Mouse (Mus musculus) hindbrain, embryonic 14.5 days (tissue): ENCODE measurements around the gene Med26. TPM values are rescaled to one million over a fixed set of nuclear protein-coding genes. Genes with fewer than 3 reads are reported as not detected.
A peak's percentile ranks its signal among the peaks of the same experiment; 100 is the strongest.

Source experiments
- ATAC-seq: fragments of 200-750 bp; cut with Nextera tagmentation; 2 replicates; pipeline ENCODE4 v1.8.0; 2017; ENCODE audit warnings: moderate number of reproducible peaks, mild to moderate bottlenecking, moderate TSS enrichment, moderate library complexity; ENCODE audit not compliant: low FRiP score
- DNase-seq: peaks from one replicate; pipeline ENCODE4 v3.0.0-alpha.2; 2015; ENCODE audit warnings: low spot score
- H3K27ac ChIP-seq: fragments of 300-500 bp; sonication (generic); 2 replicates; pipeline ENCODE4 v1.5.1; 2014; ENCODE audit warnings: mild to moderate bottlenecking, moderate library complexity
- H3K27me3 ChIP-seq: fragments of 300-500 bp; sonication (generic); 2 replicates; pipeline ENCODE4 v1.6.1; 2014; ENCODE audit warnings: mild to moderate bottlenecking, low read length, mixed read lengths; ENCODE audit not compliant: control insufficient read depth, insufficient read depth
- H3K36me3 ChIP-seq: fragments of 300-500 bp; sonication (generic); replicated peaks from 2 replicates; pipeline ENCODE4 v1.6.1; 2014; ENCODE audit not compliant: control insufficient read depth, insufficient read depth
- H3K4me1 ChIP-seq: fragments of 300-500 bp; sonication (generic); replicated peaks from 2 replicates; pipeline ENCODE4 v1.6.1; 2014; ENCODE audit warnings: antibody characterized with exemption, low read length, mixed read lengths; ENCODE audit not compliant: control insufficient read depth, insufficient read depth
- H3K4me2 ChIP-seq: fragments of 300-500 bp; sonication (generic); replicated peaks from 2 replicates; pipeline ENCODE4 v1.6.1; 2014; ENCODE audit warnings: mild to moderate bottlenecking, moderate library complexity
- H3K4me3 ChIP-seq: fragments of 300-500 bp; sonication (generic); replicated peaks from 2 replicates; pipeline ENCODE4 v1.5.1; 2014; ENCODE audit warnings: mild to moderate bottlenecking, low read length
- H3K9ac ChIP-seq: fragments of 300-500 bp; sonication (generic); 2 replicates; pipeline ENCODE4 v1.6.1; 2014
- H3K9me3 ChIP-seq: fragments of 300-500 bp; sonication (generic); 2 replicates; pipeline ENCODE4 v1.6.1; 2016; ENCODE audit warnings: low read length; ENCODE audit not compliant: control insufficient read depth
- WGBS: fragments of 180-500 bp; shearing (Covaris S2); extraction: QIAGEN DNeasy Blood & Tissue Kit; methylation state at CpG from one replicate; pipeline ENCODE4 v1.1.7; 2014; 5-methylcytosine and 5-hydroxymethylcytosine counted together
- polyA plus RNA-seq: library from polyadenylated mRNA; unstranded; fragments of >200 nt; fragmentation: Nextera tagmentation; extraction: Ambion mirVana; gene quantifications from 2 replicates; pipeline ENCODE4 v1.2.1, GENCODE M21; 2014

Med26 gene
- polyA plus RNA-seq, 1 experiment from 2014 or later = 13.4 TPM

DNA sequence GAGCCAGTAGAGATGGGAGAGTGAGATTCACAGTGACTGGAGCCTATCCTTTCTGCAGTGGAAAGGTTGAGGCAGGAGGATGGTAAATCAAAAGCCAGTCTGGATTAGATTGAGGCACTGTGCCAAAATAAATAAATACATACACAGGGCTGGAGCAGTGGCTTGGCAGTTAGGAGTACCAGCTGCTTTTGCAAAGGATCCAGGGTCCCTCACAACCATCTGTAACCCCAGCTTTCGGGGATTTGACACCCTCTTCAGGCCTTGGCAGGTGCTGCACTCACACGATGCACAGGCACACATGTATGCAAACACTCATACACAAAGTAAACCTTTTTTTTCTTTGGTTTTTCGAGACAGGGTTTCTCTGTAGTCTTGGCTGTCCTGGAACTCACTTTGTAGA is 29.2 kb upstream of the Med26 start:
- WGBS = 89% methylated on average over 3 of the region's 3 CpGs
- H3K27ac ChIP-seq = no peak overlapping the region
- H3K4me1 ChIP-seq = peaks cover 15% of the 10 kb centered on the region
- no peak overlapping the region for H3K9ac ChIP-seq
- H3K4me2 ChIP-seq = no peak overlapping the region
- no peaks in the 10 kb centered on the region for H3K27me3 ChIP-seq
- H3K9me3 ChIP-seq = no peaks in the 10 kb centered on the region
- no peak for DNase-seq
- H3K4me3 ChIP-seq = no peak overlapping the region
- peaks cover 11% of the 10 kb centered on the region; the same call in 1 of the 2 replicates for H3K36me3 ChIP-seq
- no peak for ATAC-seq

DNA sequence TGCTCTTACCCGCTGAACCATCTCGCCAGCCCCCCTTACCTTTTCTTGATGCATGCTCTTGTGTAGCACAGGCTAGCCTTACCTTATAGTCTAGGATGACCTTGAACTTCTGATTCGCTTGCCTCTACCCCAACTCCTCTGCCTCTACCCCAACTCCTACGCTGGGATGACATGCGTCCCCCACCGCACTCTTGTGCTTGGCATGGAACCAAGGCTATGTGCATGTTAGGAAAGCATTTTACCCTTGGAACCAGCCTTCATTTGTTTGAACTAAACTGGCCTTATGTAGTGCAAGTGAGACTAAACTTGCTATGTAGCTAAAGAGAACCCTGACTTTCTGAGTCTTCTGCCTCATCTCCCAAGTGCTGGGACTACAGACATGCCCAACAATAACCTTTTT is 27.8 kb upstream of the Med26 start:
- Histone ChIP-seq H3K9ac (no peak overlapping the region), H3K4me3 (no peak overlapping the region), H3K9me3 (no peaks in the 10 kb centered on the region), H3K4me2 (no peak overlapping the region), H3K27me3 (no peaks in the 10 kb centered on the region), H3K36me3 (peaks cover 7% of the 10 kb centered on the region; the same call in 1 of the 2 replicates), H3K4me1 (peaks cover 16% of the 10 kb centered on the region), H3K27ac (no peak overlapping the region)
- no peak for DNase-seq
- whole genome bisulfite sequencing = 95% methylated on average over 6 of the region's 6 CpGs
- no peak for ATAC-seq

GRCm38 (mm10) chr8:72573450-72573849 is 25.4 kb upstream of the Med26 start:
- Histone ChIP-seq H3K27ac (no peak overlapping the region), H3K36me3 (peaks cover 6% of the 10 kb centered on the region), H3K9ac (no peak overlapping the region), H3K27me3 (no peaks in the 10 kb centered on the region), H3K9me3 (no peaks in the 10 kb centered on the region), H3K4me3 (peak overlapping the region; percentile 56; the same call in 1 of the 2 replicates), H3K4me2 (peak overlapping the region; percentile 85), H3K4me1 (peaks cover 23% of the 10 kb centered on the region)
- WGBS = 86% methylated on average over 6 of the region's 6 CpGs
- no peak for ATAC-seq
- DNase-seq = no peak

- H3K9ac ChIP-seq = peak overlapping the region; percentile 65
- ATAC-seq (no peak), DNase-seq (no peak)
- WGBS = 5% methylated on average over 10 of the region's 10 CpGs
- H3K4me3 ChIP-seq = peak overlapping the region; percentile 56
- H3K36me3 ChIP-seq = peaks cover 15% of the 10 kb centered on the region
- H3K4me1 ChIP-seq = peaks cover 23% of the 10 kb centered on the region
- H3K27me3 ChIP-seq = no peaks in the 10 kb centered on the region
- no peak overlapping the region for H3K27ac ChIP-seq
- peak overlapping the region; percentile 85 for H3K4me2 ChIP-seq
- H3K9me3 ChIP-seq = no peaks in the 10 kb centered on the region
Observed at GRCm38 (mm10) chr8:72572507-72572906, 24.4 kb upstream of the Med26 start.

DNA sequence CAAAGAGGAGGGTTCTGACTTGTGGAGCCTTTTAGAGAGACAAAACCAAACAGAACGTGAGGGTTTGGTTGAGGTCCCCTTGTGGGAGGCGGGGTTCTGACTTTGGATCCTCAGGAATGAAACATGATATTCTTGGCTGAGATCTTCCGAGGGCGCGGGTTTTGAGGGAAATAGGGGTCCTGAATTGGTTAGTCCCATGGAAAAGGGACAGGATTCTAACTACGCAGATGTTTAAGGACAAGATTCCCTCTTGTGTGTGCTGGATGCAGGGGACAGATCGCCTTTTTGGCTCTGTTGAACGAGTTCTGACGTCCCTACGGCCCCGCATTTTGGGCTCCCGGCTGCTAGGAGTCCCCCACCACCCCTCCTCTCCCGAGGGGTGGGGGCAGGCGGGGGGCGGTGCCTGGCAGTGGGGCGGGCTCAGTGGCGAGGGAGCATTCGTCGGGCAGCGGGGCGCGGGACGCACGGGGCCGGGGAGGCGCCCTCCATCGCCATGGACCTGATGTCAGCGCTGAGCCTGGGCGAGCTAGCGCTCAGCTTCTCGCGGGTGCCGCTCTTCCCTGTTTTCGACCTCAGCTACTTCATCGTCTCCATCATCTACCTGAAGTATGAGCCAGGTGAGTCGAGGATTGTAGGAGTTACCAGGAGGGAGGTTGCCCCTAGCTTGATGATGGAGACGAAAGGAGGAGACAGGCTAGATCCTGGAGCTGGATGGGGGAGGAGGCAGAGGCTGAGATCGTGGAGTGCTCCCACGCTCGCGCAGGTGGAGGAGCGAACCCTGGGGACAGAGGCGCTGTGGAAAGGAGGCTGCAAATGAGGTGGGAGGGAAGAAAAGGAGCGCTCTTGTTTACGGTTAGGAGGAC is 23.8 kb upstream of the Med26 start, which contains the start of gene Tmem38a:
Gene Tmem38a (plus strand): TSS at position 445 of the 863 bp plus-strand sequence.
- H3K4me2 ChIP-seq = peak within 1 kb of the TSS; percentile 85
- ATAC-seq (peak; percentile 22; the same call in 1 of the 2 replicates), DNase-seq (peak; percentile 47)
- peak within 1 kb of the TSS; percentile 56 for H3K4me3 ChIP-seq
- peak within 1 kb of the TSS; percentile 65 for H3K9ac ChIP-seq
- H3K27me3 ChIP-seq = no peaks in the 10 kb centered on the region
- under 1% methylated on average over 45 of the region's 45 CpGs for WGBS
- peak within 1 kb of the TSS; percentile 81 for H3K27ac ChIP-seq
- H3K4me1 ChIP-seq = peaks cover 23% of the 10 kb centered on the region
- H3K36me3 ChIP-seq = peaks cover 22% of the 10 kb centered on the region
- no peaks in the 10 kb centered on the region for H3K9me3 ChIP-seq

GRCm38 (mm10) chr8:72570633-72571610 is 22.9 kb upstream of the Med26 start, which contains the start of gene Smim7:
TSS of gene Smim7 (minus strand) at chr8:72571088.
- ATAC-seq (peak; percentile 97), DNase-seq (peak; percentile 98)
- H3K4me2 ChIP-seq = peak within 1 kb of the TSS; percentile 85
- peaks cover 31% of the 10 kb centered on the region for H3K36me3 ChIP-seq
- peak within 1 kb of the TSS; percentile 56 for H3K4me3 ChIP-seq
- no peaks in the 10 kb centered on the region for H3K9me3 ChIP-seq
- no peaks in the 10 kb centered on the region for H3K27me3 ChIP-seq
- peaks cover 23% of the 10 kb centered on the region for H3K4me1 ChIP-seq
- under 1% methylated on average over 52 of the region's 52 CpGs for WGBS
- peak within 1 kb of the TSS; percentile 81 for H3K27ac ChIP-seq
- H3K9ac ChIP-seq = peak within 1 kb of the TSS; percentile 65

GRCm38 (mm10) chr8:72565970-72566369 is 17.9 kb upstream of the Med26 start:
- Histone ChIP-seq H3K4me1 (peaks cover 8% of the 10 kb centered on the region), H3K27me3 (no peaks in the 10 kb centered on the region), H3K27ac (no peak overlapping the region), H3K4me2 (no peak overlapping the region), H3K9ac (no peak overlapping the region), H3K9me3 (no peaks in the 10 kb centered on the region), H3K4me3 (no peak overlapping the region), H3K36me3 (peaks cover 62% of the 10 kb centered on the region)
- no peak for ATAC-seq
- no peak for DNase-seq
- 89% methylated on average over 2 of the region's 2 CpGs for WGBS

DNA sequence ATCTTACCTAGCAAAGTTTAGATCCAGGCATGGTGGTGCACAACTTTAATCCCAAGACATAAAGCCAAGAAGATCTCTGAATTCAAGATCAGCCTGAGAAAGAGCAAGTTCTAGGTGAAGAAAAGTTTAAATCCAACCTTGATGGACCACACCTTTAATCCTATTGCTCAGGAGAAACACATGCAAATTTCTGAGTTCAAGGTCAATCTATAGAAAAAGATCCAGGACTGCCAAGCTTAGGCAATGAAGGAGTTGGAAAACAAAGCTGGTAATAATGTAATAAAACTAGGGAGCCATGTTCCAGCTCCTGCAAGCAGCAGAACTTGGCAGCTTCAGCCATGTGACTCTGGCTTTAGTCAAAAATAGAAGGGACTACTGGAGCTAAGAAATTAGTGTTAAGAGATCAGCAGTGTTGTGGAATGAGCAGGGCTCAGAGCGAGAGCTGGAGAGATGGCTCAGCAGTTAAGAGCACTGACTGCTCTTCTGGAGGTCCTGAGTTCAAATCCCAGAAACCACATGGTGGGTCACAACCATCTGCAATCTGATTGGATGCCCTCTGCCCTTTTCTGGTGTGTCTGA is 13.1 kb upstream of the Med26 start:
- 100% methylated on average over 1 of the region's 1 CpGs for whole genome bisulfite sequencing
- Histone ChIP-seq H3K4me3 (no peak overlapping the region), H3K27ac (no peak overlapping the region), H3K36me3 (peaks cover 64% of the 10 kb centered on the region), H3K27me3 (no peaks in the 10 kb centered on the region), H3K4me1 (no peaks in the 10 kb centered on the region), H3K9me3 (no peaks in the 10 kb centered on the region), H3K9ac (no peak overlapping the region), H3K4me2 (no peak overlapping the region)
- ATAC-seq (no peak), DNase-seq (no peak)
